Mouse (Mus musculus) stomach, embryonic 15.5 days (tissue): ENCODE measurements around the gene Neurl1a. TPM values are rescaled to one million over a fixed set of nuclear protein-coding genes. Genes with fewer than 3 reads are reported as not detected.

ENCODE experiments used
- ATAC-seq: fragments of 200-750 bp; cut with Nextera tagmentation; 2 replicates; pipeline ENCODE4 v1.8.0; 2017; ENCODE audit warnings: low read depth, moderate number of reproducible peaks, moderate TSS enrichment; ENCODE audit not compliant: insufficient read depth, low FRiP score
- H3K27ac ChIP-seq: fragments of 300-500 bp; sonication (generic); 2 replicates; pipeline ENCODE4 v1.5.1; 2015; ENCODE audit warnings: mild to moderate bottlenecking, inconsistent platforms
- H3K27me3 ChIP-seq: fragments of 300-500 bp; sonication (generic); replicated peaks from 2 replicates; pipeline ENCODE4 v1.6.1; 2015; ENCODE audit warnings: inconsistent platforms
- H3K36me3 ChIP-seq: fragments of 300-500 bp; sonication (generic); 2 replicates; pipeline ENCODE4 v1.6.1; 2015; ENCODE audit warnings: inconsistent platforms
- H3K4me1 ChIP-seq: fragments of 300-500 bp; sonication (generic); 2 replicates; pipeline ENCODE4 v1.6.1; 2015; ENCODE audit warnings: inconsistent platforms
- H3K4me2 ChIP-seq: fragments of 300-500 bp; sonication (generic); 2 replicates; pipeline ENCODE4 v1.6.1; 2015; ENCODE audit warnings: mild to moderate bottlenecking, inconsistent platforms
- H3K4me3 ChIP-seq: fragments of 300-500 bp; sonication (generic); replicated peaks from 2 replicates; pipeline ENCODE4 v1.5.1; 2015; ENCODE audit warnings: inconsistent platforms
- H3K9ac ChIP-seq: fragments of 300-500 bp; sonication (generic); 2 replicates; pipeline ENCODE4 v1.6.1; 2015; ENCODE audit warnings: inconsistent platforms
- H3K9me3 ChIP-seq: fragments of 300-500 bp; sonication (generic); 2 replicates; pipeline ENCODE4 v1.6.1; 2016; ENCODE audit warnings: inconsistent platforms
- WGBS: fragments of 180-500 bp; shearing (Covaris S2); methylation state at CpG from one replicate; pipeline ENCODE4 v1.1.7; 2015; 5-methylcytosine and 5-hydroxymethylcytosine counted together
- polyA plus RNA-seq: library from polyadenylated mRNA; unstranded; fragments of >200 nt; fragmentation: Nextera tagmentation; extraction: Ambion mirVana; gene quantifications from 2 replicates; pipeline ENCODE4 v1.2.1, GENCODE M21; 2015

Neurl1a gene
- polyA plus RNA-seq, 1 experiment from 2014 or later, result 7.5 TPM

- Histone ChIP-seq H3K27me3 (no peaks in the 10 kb centered on the region), H3K27ac (no peak overlapping the region), H3K4me2 (no peak overlapping the region), H3K9me3 (no peaks in the 10 kb centered on the region), H3K4me1 (0 out of 2 replicates have a peak, but pooled peaks cover 12% of the 10 kb centered on the region), H3K36me3 (no peaks in the 10 kb centered on the region), H3K4me3 (no peak overlapping the region), H3K9ac (no peak overlapping the region)
- no peak for ATAC-seq
- WGBS, result 58% methylated on average over 4 of the region's 4 CpGs
Measured at GRCm38 (mm10) chr19:47219622-47220021, 41.0 kb downstream of the Neurl1a start.

DNA sequence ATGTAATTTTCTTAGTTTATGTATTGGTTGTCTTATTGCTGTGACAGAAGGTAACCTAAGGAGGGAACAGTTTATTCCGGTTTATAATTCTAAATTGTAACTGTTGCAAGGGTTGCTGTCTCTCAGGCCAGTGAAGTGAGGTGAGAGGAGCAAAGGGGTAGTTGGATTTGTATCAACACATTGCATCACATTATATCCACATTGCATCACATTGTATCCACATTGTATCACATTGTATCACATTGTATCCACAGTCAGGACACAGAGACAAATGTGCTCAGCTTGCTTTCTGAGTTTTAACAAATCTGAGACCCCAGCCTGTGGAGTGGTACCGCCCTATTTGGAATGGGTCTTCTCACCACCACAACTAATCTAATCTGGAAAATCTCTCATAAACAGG, 41.6 kb downstream of the Neurl1a start:
- no peak for ATAC-seq
- H3K9me3 ChIP-seq, result no peaks in the 10 kb centered on the region
- no peak overlapping the region for H3K4me3 ChIP-seq
- H3K4me2 ChIP-seq, result no peak overlapping the region
- no peak overlapping the region for H3K9ac ChIP-seq
- WGBS, result 85% methylated on average over 2 of the region's 2 CpGs
- H3K36me3 ChIP-seq, result no peaks in the 10 kb centered on the region
- no peaks in the 10 kb centered on the region for H3K27me3 ChIP-seq
- H3K4me1 ChIP-seq, result 0 out of 2 replicates have a peak, but pooled peaks cover 12% of the 10 kb centered on the region
- H3K27ac ChIP-seq, result no peak overlapping the region

DNA sequence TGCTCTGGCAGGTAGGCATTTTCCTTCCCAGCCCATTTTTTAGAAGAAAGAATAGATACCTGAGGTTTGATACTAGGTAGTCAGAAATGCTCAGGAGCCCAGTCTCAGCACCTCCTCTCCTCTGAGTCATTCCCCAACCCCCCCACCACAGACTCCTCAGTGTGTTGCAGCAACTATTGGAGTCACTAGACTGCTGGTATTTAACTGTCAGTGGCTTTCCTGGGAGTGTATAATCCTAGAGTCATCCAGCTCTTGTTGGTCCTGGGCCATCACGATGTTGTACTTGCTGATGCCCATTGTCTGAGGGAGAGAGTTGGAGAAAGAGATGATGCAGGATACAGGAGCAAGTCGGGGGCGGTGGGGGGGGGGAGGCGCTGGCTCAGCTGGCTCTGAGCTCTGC, 42.4 kb downstream of the Neurl1a start:
- no peaks in the 10 kb centered on the region for H3K9me3 ChIP-seq
- H3K27me3 ChIP-seq, result no peaks in the 10 kb centered on the region
- no peak overlapping the region for H3K4me2 ChIP-seq
- no peak overlapping the region for H3K4me3 ChIP-seq
- WGBS, result 78% methylated on average over 4 of the region's 4 CpGs
- 0 out of 2 replicates have a peak, but pooled peaks cover 12% of the 10 kb centered on the region for H3K4me1 ChIP-seq
- no peak overlapping the region for H3K27ac ChIP-seq
- no peak for ATAC-seq
- no peak overlapping the region for H3K9ac ChIP-seq
- H3K36me3 ChIP-seq, result no peaks in the 10 kb centered on the region

GRCm38 (mm10) chr19:47221500-47222153, 43.0 kb downstream of the Neurl1a start:
- H3K4me2 ChIP-seq, result no peak overlapping the region
- no peak; the same call in 1 of the 2 replicates for ATAC-seq
- 0 out of 2 replicates have a peak overlapping the region, but pooled peaks have one; percentile 16 for H3K27ac ChIP-seq
- no peak overlapping the region for H3K4me3 ChIP-seq
- H3K27me3 ChIP-seq, result no peaks in the 10 kb centered on the region
- H3K4me1 ChIP-seq, result 0 out of 2 replicates have a peak, but pooled peaks cover 12% of the 10 kb centered on the region
- H3K9me3 ChIP-seq, result no peaks in the 10 kb centered on the region
- H3K36me3 ChIP-seq, result no peaks in the 10 kb centered on the region
- H3K9ac ChIP-seq, result no peak overlapping the region
- WGBS, result 71% methylated on average over 7 of the region's 7 CpGs

GRCm38 (mm10) chr19:47222154-47222840, 43.7 kb downstream of the Neurl1a start:
- no peak overlapping the region for H3K4me2 ChIP-seq
- H3K4me1 ChIP-seq, result 0 out of 2 replicates have a peak, but pooled peaks cover 12% of the 10 kb centered on the region
- WGBS, result 75% methylated on average over 8 of the region's 8 CpGs
- no peak overlapping the region for H3K9ac ChIP-seq
- H3K36me3 ChIP-seq, result no peaks in the 10 kb centered on the region
- H3K27me3 ChIP-seq, result no peaks in the 10 kb centered on the region
- H3K4me3 ChIP-seq, result no peak overlapping the region
- no peak; the same call in 1 of the 2 replicates for ATAC-seq
- peak overlapping the region; percentile 16; the same call in 1 of the 2 replicates for H3K27ac ChIP-seq
- H3K9me3 ChIP-seq, result no peaks in the 10 kb centered on the region

- no peak for ATAC-seq
- peak overlapping the region; percentile 8; the same call in 1 of the 2 replicates for H3K27ac ChIP-seq
Measured at GRCm38 (mm10) chr19:47222841-47223557, 44.4 kb downstream of the Neurl1a start.

GRCm38 (mm10) chr19:47224743-47225142, 46.1 kb downstream of the Neurl1a start:
- H3K4me2 ChIP-seq, result no peak overlapping the region
- no peak overlapping the region for H3K27ac ChIP-seq
- no peak for ATAC-seq
- no peaks in the 10 kb centered on the region for H3K9me3 ChIP-seq
- no peak overlapping the region for H3K4me3 ChIP-seq
- whole genome bisulfite sequencing, result 80% methylated on average over 4 of the region's 4 CpGs
- peaks cover 20% of the 10 kb centered on the region for H3K4me1 ChIP-seq
- no peaks in the 10 kb centered on the region for H3K27me3 ChIP-seq
- no peaks in the 10 kb centered on the region for H3K36me3 ChIP-seq
- H3K9ac ChIP-seq, result no peak overlapping the region

More at GRCm38 (mm10) chr19:47222841-47223557, 44.4 kb downstream of the Neurl1a start:
- WGBS, result 52% methylated on average over 15 of the region's 15 CpGs
- Histone ChIP-seq H3K9me3 (no peaks in the 10 kb centered on the region), H3K36me3 (no peaks in the 10 kb centered on the region), H3K4me3 (no peak overlapping the region), H3K9ac (no peak overlapping the region), H3K4me2 (no peak overlapping the region), H3K27me3 (no peaks in the 10 kb centered on the region), H3K4me1 (0 out of 2 replicates have a peak, but pooled peaks cover 12% of the 10 kb centered on the region)

- Histone ChIP-seq H3K9me3 (no peaks in the 10 kb centered on the region), H3K4me1 (peaks cover 21% of the 10 kb centered on the region), H3K4me3 (no peak overlapping the region), H3K9ac (no peak overlapping the region), H3K27ac (no peak overlapping the region), H3K36me3 (no peaks in the 10 kb centered on the region), H3K27me3 (no peaks in the 10 kb centered on the region), H3K4me2 (no peak overlapping the region)
- WGBS, result 83% methylated on average over 5 of the region's 5 CpGs
- no peak for ATAC-seq
Measured at GRCm38 (mm10) chr19:47225791-47226190, 47.2 kb downstream of the Neurl1a start.

GRCm38 (mm10) chr19:47228725-47229252, 50.2 kb downstream of the Neurl1a start:
- Histone ChIP-seq H3K4me2 (peak overlapping the region; percentile 52), H3K36me3 (no peaks in the 10 kb centered on the region), H3K27ac (peak overlapping the region; percentile 38), H3K4me1 (peaks cover 17% of the 10 kb centered on the region), H3K9ac (no peak overlapping the region), H3K4me3 (peak overlapping the region; percentile 27), H3K9me3 (no peaks in the 10 kb centered on the region), H3K27me3 (no peaks in the 10 kb centered on the region)
- ATAC-seq, result peak; percentile 62; the same call in 1 of the 2 replicates
- WGBS, result 1% methylated on average over 17 of the region's 17 CpGs

- Histone ChIP-seq H3K9me3 (no peaks in the 10 kb centered on the region), H3K9ac (no peak overlapping the region), H3K4me1 (peaks cover 13% of the 10 kb centered on the region), H3K4me3 (peak overlapping the region; percentile 27), H3K4me2 (peak overlapping the region; percentile 52), H3K36me3 (no peaks in the 10 kb centered on the region), H3K27ac (peak overlapping the region; percentile 38; the same call in 1 of the 2 replicates), H3K27me3 (no peaks in the 10 kb centered on the region)
- no peak for ATAC-seq
- 59% methylated on average over 5 of the region's 5 CpGs for WGBS
Measured at GRCm38 (mm10) chr19:47229461-47229860, 50.8 kb downstream of the Neurl1a start.

GRCm38 (mm10) chr19:47230082-47230481, 51.5 kb downstream of the Neurl1a start:
- WGBS, result 83% methylated on average over 7 of the region's 7 CpGs
- Histone ChIP-seq H3K4me2 (no peak overlapping the region), H3K36me3 (no peaks in the 10 kb centered on the region), H3K9me3 (no peaks in the 10 kb centered on the region), H3K4me1 (peaks cover 13% of the 10 kb centered on the region), H3K27ac (no peak overlapping the region), H3K9ac (no peak overlapping the region), H3K27me3 (no peaks in the 10 kb centered on the region), H3K4me3 (no peak overlapping the region)
- ATAC-seq, result no peak
